Mouse (Mus musculus) limb, embryonic 14.5 days (tissue): ENCODE data around the gene Fstl4. TPM values are rescaled to one million over a fixed set of nuclear protein-coding genes. Genes with fewer than 3 reads are reported as not detected.
A peak's percentile ranks its signal among the peaks of the same experiment; 100 is the strongest.

ENCODE experiments used
- ATAC-seq: fragments of 200-750 bp; cut with Nextera tagmentation; 2 replicates; pipeline ENCODE4 v1.8.0; 2017; ENCODE audit warnings: low read depth, moderate number of reproducible peaks, moderate TSS enrichment; ENCODE audit not compliant: low FRiP score
- DNase-seq: peaks from one replicate; pipeline ENCODE4 v3.0.0-alpha.2; 2015; ENCODE audit warnings: low spot score
- H3K27ac ChIP-seq: fragments of 300-500 bp; sonication (generic); replicated peaks from 2 replicates; pipeline ENCODE4 v1.5.1; 2014; ENCODE audit warnings: low read depth, mild to moderate bottlenecking, low read length, moderate library complexity, mixed read lengths
- H3K27me3 ChIP-seq: fragments of 300-500 bp; sonication (generic); 2 replicates; pipeline ENCODE4 v1.6.1; 2014; ENCODE audit warnings: low read length, mixed read lengths; ENCODE audit not compliant: control insufficient read depth, insufficient read depth
- H3K36me3 ChIP-seq: fragments of 300-500 bp; sonication (generic); 2 replicates; pipeline ENCODE4 v1.6.1; 2014; ENCODE audit warnings: mild to moderate bottlenecking, low read length, moderate library complexity, mixed read lengths; ENCODE audit not compliant: control insufficient read depth, insufficient read depth
- H3K4me1 ChIP-seq: fragments of 300-500 bp; sonication (generic); 2 replicates; pipeline ENCODE4 v1.6.1; 2014; ENCODE audit warnings: antibody characterized with exemption, low read length, mixed read lengths; ENCODE audit not compliant: control insufficient read depth, insufficient read depth
- H3K4me2 ChIP-seq: fragments of 300-500 bp; sonication (generic); replicated peaks from 2 replicates; pipeline ENCODE4 v1.6.1; 2014; ENCODE audit warnings: low read depth, mild to moderate bottlenecking, low read length, moderate library complexity; ENCODE audit not compliant: severe bottlenecking
- H3K4me3 ChIP-seq: fragments of 300-500 bp; sonication (generic); replicated peaks from 2 replicates; pipeline ENCODE4 v1.5.1; 2014; ENCODE audit warnings: low read length
- H3K9ac ChIP-seq: fragments of 300-500 bp; sonication (generic); 2 replicates; pipeline ENCODE4 v1.6.1; 2014; ENCODE audit warnings: mild to moderate bottlenecking, low read depth, low read length, moderate library complexity; ENCODE audit not compliant: severe bottlenecking
- H3K9me3 ChIP-seq: fragments of 300-500 bp; sonication (generic); 2 replicates; pipeline ENCODE4 v1.6.1; 2016; ENCODE audit warnings: low read length; ENCODE audit not compliant: control insufficient read depth
- POLR2A ChIP-seq: fragments of 200-500 bp; IDR thresholded peaks from 2 replicates; pipeline ENCODE4 v1.8.0; 2012; ENCODE audit warnings: inconsistent platforms, mild to moderate bottlenecking, moderate library complexity, borderline replicate concordance; ENCODE audit not compliant: insufficient read depth, insufficient read length; ENCODE audit errors: extremely low read depth
- WGBS: fragments of 180-500 bp; shearing (Covaris S2); extraction: QIAGEN DNeasy Blood & Tissue Kit; methylation state at CpG from one replicate; pipeline ENCODE4 v1.1.7; 2014; 5-methylcytosine and 5-hydroxymethylcytosine counted together
- polyA plus RNA-seq, 2 experiments: library from polyadenylated mRNA; depleted of rRNA in 1 of 2; stranded (reverse) in 1 of 2; unstranded in 1 of 2; fragments of >200 nt; fragmentation: Nextera tagmentation in 1 of 2; extraction: Ambion mirVana in 1 of 2; gene quantifications; 2 replicates each; pipeline versions ENCODE4 v1.2.1 to v1.2.3; 2012 to 2014

Gene Fstl4
- polyA plus RNA-seq, 2 experiments, result 0.97 to 2.3 TPM

DNA sequence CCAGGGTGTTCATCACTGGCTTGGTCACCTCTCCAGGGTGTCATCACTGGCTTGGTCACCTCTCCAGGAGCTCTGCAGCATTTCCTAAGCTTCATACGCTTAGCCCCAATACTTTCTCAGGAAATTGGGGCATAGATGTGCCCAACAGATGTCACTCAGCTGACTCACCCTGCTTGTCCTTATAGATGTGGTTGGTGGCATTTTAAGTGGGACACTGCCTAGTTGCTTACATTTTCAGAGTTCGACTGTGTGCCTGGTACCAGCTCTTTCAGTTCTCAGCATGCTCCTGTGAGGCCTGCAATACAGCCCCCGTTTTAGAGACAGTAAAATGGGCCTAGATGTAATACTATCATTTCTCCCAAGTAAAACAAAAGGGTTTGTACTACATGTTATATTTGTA lies 8.6 kb downstream of the Fstl4 start:
- DNase-seq, result no peak
- no peak overlapping the region for H3K4me2 ChIP-seq
- WGBS, result 69% methylated on average over 3 of the region's 3 CpGs
- no peak for ATAC-seq
- no peak for TF ChIP-seq POLR2A
- no peaks in the 10 kb centered on the region for H3K4me1 ChIP-seq
- peaks cover 4% of the 10 kb centered on the region; the same call in 1 of the 2 replicates for H3K27me3 ChIP-seq
- H3K27ac ChIP-seq, result no peak overlapping the region
- H3K9me3 ChIP-seq, result no peaks in the 10 kb centered on the region
- no peak overlapping the region for H3K9ac ChIP-seq
- no peaks in the 10 kb centered on the region for H3K36me3 ChIP-seq
- no peak overlapping the region for H3K4me3 ChIP-seq

DNA sequence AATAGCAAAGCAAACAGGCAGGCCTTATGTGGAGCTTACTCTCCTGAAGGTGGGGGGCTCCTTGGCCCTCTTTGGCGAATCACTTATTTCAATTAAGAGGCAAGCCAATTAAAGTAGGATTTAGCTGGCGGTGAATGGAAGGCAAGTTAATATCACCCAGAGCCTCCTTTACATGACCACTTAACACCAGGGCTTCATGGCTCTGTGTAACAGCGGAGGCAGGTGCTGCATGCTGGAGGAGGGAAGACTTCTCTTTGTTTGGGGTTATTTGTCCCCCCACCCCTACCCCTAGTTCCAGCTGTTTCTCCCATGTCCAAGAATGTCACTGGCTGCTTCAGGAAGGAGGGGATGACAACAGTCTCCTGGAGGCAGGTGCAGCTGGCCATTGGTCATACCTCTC lies 10.9 kb downstream of the Fstl4 start:
- Histone ChIP-seq H3K36me3 (no peaks in the 10 kb centered on the region), H3K4me3 (no peak overlapping the region), H3K27me3 (no peaks in the 10 kb centered on the region), H3K9me3 (no peaks in the 10 kb centered on the region), H3K27ac (no peak overlapping the region), H3K4me1 (no peaks in the 10 kb centered on the region), H3K9ac (no peak overlapping the region), H3K4me2 (no peak overlapping the region)
- ATAC-seq (peak; percentile 37; the same call in 1 of the 2 replicates), DNase-seq (no peak)
- TF ChIP-seq POLR2A, result no peak
- WGBS, result 46% methylated on average over 3 of the region's 3 CpGs

DNA sequence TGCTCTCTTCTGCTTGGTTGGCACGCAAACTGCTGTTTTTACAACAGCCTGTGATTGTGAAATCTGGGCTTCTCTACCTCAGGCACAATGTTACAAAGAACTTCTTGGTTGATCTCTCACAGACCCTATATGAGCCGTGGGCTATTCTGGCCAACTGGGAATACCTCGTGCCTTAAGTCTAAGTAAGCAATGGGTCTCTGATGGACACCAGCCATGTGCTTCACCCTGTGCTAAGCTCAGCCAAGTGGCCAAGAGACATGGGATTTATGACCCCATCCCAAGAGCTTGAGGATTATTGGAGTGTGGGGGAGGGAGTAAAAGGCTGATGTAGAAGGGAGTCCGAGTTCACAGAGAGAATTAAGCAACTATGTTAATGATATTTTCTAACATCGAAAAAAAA lies 18.0 kb downstream of the Fstl4 start:
- no peaks in the 10 kb centered on the region for H3K9me3 ChIP-seq
- H3K27me3 ChIP-seq, result no peaks in the 10 kb centered on the region
- H3K4me3 ChIP-seq, result no peak overlapping the region
- H3K36me3 ChIP-seq, result no peaks in the 10 kb centered on the region
- 72% methylated on average over 5 of the region's 5 CpGs for WGBS
- no peaks in the 10 kb centered on the region for H3K4me1 ChIP-seq
- DNase-seq, result no peak
- TF ChIP-seq POLR2A, result no peak
- H3K4me2 ChIP-seq, result no peak overlapping the region
- no peak overlapping the region for H3K9ac ChIP-seq
- no peak for ATAC-seq
- H3K27ac ChIP-seq, result no peak overlapping the region

DNA sequence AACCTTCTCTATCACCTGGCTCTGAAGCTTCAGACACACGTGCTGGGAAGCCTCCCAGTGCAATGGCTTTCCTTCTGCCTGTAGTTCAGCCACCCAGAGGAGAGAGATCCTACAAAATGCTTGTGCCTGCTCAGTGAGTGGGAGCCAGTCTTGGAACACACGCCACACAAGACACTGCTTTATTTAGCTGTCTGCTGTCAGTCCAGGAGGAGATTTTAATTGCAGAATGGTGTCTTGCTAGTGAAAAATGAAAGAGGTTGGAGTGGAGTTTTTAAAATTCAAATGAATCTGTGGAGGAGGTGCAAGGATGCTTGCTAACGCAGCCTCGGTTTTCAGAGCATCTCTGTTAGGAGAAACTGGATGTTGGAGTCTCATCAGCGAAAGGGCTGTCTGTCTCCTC lies 29.9 kb downstream of the Fstl4 start:
- no peak for ATAC-seq
- Histone ChIP-seq H3K9ac (no peak overlapping the region), H3K4me2 (no peak overlapping the region), H3K9me3 (no peaks in the 10 kb centered on the region), H3K36me3 (no peaks in the 10 kb centered on the region), H3K4me1 (no peaks in the 10 kb centered on the region), H3K27me3 (no peaks in the 10 kb centered on the region), H3K27ac (no peak overlapping the region), H3K4me3 (no peak overlapping the region)
- DNase-seq, result no peak
- WGBS, result 74% methylated on average over 5 of the region's 5 CpGs
- no peak for TF ChIP-seq POLR2A

DNA sequence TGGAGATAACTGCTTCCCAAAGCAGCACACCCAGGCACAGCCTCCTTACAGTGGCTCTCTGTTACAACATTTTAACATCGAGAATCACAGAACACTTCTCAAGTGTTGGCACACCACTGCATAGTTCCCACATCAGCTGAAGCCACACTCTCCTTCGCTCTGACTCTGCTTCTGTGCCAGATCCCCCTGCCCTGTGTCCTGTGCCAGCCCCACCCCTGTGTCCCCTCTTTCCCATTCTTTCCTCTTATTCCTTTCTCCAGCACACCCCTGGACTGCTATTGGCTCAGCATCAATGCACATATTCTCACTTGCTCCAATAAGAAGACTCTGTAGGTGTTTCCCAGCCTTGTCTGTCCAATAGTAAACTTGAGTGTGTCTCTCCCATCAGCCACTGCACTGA lies 45.1 kb downstream of the Fstl4 start:
- Histone ChIP-seq H3K4me2 (no peak overlapping the region), H3K9me3 (no peaks in the 10 kb centered on the region), H3K9ac (no peak overlapping the region), H3K4me1 (no peaks in the 10 kb centered on the region), H3K4me3 (no peak overlapping the region), H3K36me3 (no peaks in the 10 kb centered on the region), H3K27me3 (no peaks in the 10 kb centered on the region), H3K27ac (no peak overlapping the region)
- no peak for TF ChIP-seq POLR2A
- no peak for DNase-seq
- 76% methylated on average over 2 of the region's 2 CpGs for WGBS
- no peak for ATAC-seq

DNA sequence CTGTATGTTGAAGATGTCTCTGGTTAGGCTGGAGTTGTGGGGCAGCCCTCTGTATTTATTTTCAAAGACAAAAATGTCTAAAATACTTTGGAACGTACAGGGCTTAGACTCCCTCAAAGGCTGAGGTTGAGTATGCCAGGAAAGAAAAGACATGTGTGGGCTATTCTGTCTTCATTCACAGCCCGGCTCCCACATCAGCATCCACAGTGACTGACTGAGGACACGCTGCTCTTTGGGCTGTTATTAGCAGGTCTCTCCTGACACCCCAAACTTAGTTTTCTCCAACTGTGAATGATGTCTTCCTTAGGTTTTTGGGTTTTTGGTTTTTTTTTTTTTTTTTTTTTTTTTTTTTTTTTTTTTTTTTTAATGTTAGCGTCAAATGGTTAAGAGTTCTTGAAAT lies 51.6 kb downstream of the Fstl4 start:
- no peak for DNase-seq
- H3K36me3 ChIP-seq, result no peaks in the 10 kb centered on the region
- ATAC-seq, result no peak
- no peak overlapping the region for H3K27ac ChIP-seq
- H3K9ac ChIP-seq, result no peak overlapping the region
- H3K4me1 ChIP-seq, result no peaks in the 10 kb centered on the region
- H3K4me2 ChIP-seq, result no peak overlapping the region
- no peaks in the 10 kb centered on the region for H3K27me3 ChIP-seq
- H3K4me3 ChIP-seq, result no peak overlapping the region
- 81% methylated on average over 4 of the region's 4 CpGs for WGBS
- no peak for TF ChIP-seq POLR2A
- no peaks in the 10 kb centered on the region for H3K9me3 ChIP-seq
